Mouse (Mus musculus): Measurements from ENCODE around the gene Cdca8.

Cdca8 gene

GRCm38 (mm10) chr4:124880599-124880998, 58.5 kb downstream of the Cdca8 start, which contains the start of gene Epha10:
Epha10 (plus strand) TSS chr4:124880899.
- DNase-seq (ENCODE audit: low spot score) = no peak

GRCm38 (mm10) chr4:124872719-124873118, 66.4 kb downstream of the Cdca8 start:
- no peak for DNase-seq (ENCODE audit: low spot score)
